Mouse (Mus musculus) embryonic facial prominence, embryonic 10.5 days (tissue): Measurements from ENCODE around the gene Phf20. TPM values are rescaled to one million over a fixed set of nuclear protein-coding genes. Genes with fewer than 3 reads are reported as not detected.
A peak's percentile ranks its signal among the peaks of the same experiment; 100 is the strongest.

ENCODE experiments used
- DNase-seq: peaks from one replicate; pipeline ENCODE4 v3.0.0-alpha.2; 2017; ENCODE audit warnings: low spot score
- H3K27ac ChIP-seq: fragments of 300-500 bp; sonication (generic); replicated peaks from 2 replicates; pipeline ENCODE4 v1.5.1; 2016; ENCODE audit warnings: mild to moderate bottlenecking
- H3K27me3 ChIP-seq: fragments of 300-500 bp; sonication (generic); replicated peaks from 2 replicates; pipeline ENCODE4 v1.6.1; 2016; ENCODE audit warnings: low read depth, mild to moderate bottlenecking; ENCODE audit not compliant: poor library complexity, severe bottlenecking
- H3K36me3 ChIP-seq: fragments of 300-500 bp; sonication (generic); replicated peaks from 2 replicates; pipeline ENCODE4 v1.6.1; 2016; ENCODE audit warnings: mild to moderate bottlenecking, moderate library complexity
- H3K4me1 ChIP-seq: fragments of 300-500 bp; sonication (generic); 2 replicates; pipeline ENCODE4 v1.6.1; 2016
- H3K4me3 ChIP-seq: fragments of 300-500 bp; sonication (generic); 2 replicates; pipeline ENCODE4 v1.5.1; 2016; ENCODE audit warnings: mild to moderate bottlenecking, moderate library complexity
- H3K9me3 ChIP-seq: fragments of 300-500 bp; sonication (generic); 2 replicates; pipeline ENCODE4 v1.6.1; 2016; ENCODE audit warnings: mild to moderate bottlenecking
- WGBS: fragments of 180-500 bp; shearing (Covaris S2); methylation state at CpG from one replicate; pipeline ENCODE4 v1.1.7; 2016; 5-methylcytosine and 5-hydroxymethylcytosine counted together
- polyA plus RNA-seq: library from polyadenylated mRNA; unstranded; fragments of >200 nt; fragmentation: Nextera tagmentation; extraction: Ambion mirVana; gene quantifications from 2 replicates; pipeline ENCODE4 v1.2.1, GENCODE M21; 2016

Gene Phf20
- polyA plus RNA-seq: 70.3 and 74.5 TPM in 2 replicates

DNA sequence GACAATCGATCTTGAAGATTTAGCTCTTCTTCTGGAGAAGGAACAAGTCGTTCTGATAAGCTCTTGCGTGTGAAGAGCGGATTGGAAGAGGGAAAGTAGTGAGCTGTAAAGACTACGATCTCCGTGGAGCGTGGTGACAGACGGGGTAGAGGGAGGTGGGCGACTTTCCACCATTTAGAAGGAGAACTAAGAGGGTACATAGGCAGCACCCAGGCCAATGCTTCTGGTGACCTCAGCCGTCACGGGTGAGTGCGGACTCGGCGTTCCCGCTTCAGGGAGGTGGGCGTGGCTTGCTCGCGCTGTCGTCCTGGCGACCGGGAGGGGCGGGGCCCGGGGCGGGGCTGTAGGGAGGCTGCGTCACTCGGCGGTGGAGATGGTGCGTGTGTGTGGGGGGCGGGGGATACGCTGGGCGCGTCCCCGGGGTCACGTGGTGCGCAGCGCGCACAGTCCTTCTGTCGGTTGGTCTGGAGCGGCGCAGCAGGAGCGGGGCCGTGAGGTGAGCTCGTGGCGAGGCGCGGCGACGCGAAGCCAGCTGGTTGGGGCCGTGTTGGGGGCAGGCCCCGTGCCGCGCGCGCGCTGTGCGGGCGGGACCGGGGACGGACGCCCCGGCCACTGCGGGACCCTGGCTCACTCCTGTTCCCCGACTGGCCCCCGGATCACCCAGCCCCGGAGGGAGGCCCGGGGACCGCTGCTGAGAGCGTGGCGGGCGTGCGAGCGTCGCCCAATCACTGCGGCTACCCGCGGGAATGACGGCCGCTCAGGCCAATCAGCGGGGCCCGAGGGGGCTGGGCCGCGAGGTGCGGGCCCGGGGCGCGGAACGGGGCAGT lies at the start of gene Phf20:
TSS of gene Phf20 (plus strand) at position 165 of the 827 bp plus-strand sequence.
- Histone ChIP-seq H3K36me3 (peaks cover 30% of the 10 kb centered on the region), H3K27ac (peak within 1 kb of the TSS; percentile 97), H3K4me1 (peaks cover 44% of the 10 kb centered on the region), H3K27me3 (no peaks in the 10 kb centered on the region), H3K9me3 (no peaks in the 10 kb centered on the region), H3K4me3 (peak within 1 kb of the TSS; percentile 82)
- under 1% methylated on average over 88 of the region's 88 CpGs for WGBS
- DNase-seq: peak; percentile 99

DNA sequence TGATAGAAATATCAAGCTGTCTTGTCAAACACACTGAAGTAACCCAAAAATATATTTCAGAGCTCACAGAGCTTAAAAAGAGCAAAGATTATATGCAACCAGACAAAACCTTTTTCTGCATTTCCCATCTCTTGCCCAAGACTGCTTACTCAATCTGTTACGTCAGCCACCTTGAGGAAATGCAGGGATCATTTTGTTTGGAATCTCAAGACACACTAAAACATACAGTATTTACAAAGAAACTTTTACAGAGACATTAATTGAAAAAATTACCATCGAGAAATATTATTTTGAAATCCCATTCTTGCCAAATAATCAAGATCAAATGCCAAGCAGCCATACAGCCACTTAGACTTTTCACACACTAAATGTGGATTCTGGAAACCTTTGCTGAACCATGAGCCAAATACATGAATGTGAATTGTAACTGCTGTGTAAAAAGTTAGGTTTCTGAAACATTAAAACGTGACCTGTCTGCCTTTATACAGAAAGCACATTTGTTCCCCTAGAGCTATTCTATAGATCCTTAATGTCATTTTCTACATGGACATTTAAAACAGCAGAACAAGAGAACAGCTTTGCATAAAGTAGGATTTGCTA lies 48.9 kb upstream of the Phf20 start:
- H3K4me1 ChIP-seq: peaks cover 21% of the 10 kb centered on the region
- 94% methylated on average over 3 of the region's 3 CpGs for WGBS
- no peak overlapping the region for H3K4me3 ChIP-seq
- peaks cover 64% of the 10 kb centered on the region for H3K36me3 ChIP-seq
- H3K27ac ChIP-seq: no peak overlapping the region
- H3K27me3 ChIP-seq: no peaks in the 10 kb centered on the region
- no peaks in the 10 kb centered on the region for H3K9me3 ChIP-seq
- DNase-seq: no peak

GRCm38 (mm10) chr2:156151538-156151937 lies 44.7 kb upstream of the Phf20 start:
- no peak for DNase-seq
- H3K27me3 ChIP-seq: no peaks in the 10 kb centered on the region
- H3K9me3 ChIP-seq: no peaks in the 10 kb centered on the region
- H3K27ac ChIP-seq: no peak overlapping the region
- H3K4me1 ChIP-seq: no peaks in the 10 kb centered on the region
- no peak overlapping the region for H3K4me3 ChIP-seq
- H3K36me3 ChIP-seq: peaks cover 100% of the 10 kb centered on the region

DNA sequence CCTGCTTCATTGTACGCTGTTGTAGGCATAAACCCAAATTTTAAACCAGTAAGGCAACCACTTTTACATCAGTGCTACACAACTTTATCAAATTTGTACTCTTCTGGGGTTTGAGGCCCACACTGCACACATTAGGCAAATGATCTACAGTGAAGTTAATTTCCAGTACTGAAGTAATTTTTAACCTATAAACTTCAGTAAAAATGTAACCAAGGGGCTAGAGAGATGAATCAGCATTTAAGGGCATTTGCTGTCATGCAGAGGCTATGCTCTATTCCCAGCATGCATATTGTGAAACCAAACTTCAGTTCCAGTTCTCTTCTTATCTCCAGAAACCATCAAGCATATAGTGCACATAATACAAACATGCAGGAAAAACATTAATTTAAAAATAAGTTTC lies 30.8 kb upstream of the Phf20 start:
- Histone ChIP-seq H3K4me1 (no peaks in the 10 kb centered on the region), H3K27ac (no peak overlapping the region), H3K36me3 (peaks cover 100% of the 10 kb centered on the region), H3K4me3 (no peak overlapping the region), H3K27me3 (no peaks in the 10 kb centered on the region), H3K9me3 (no peaks in the 10 kb centered on the region)
- WGBS: 97% methylated on average over 1 of the region's 1 CpGs
- no peak for DNase-seq

DNA sequence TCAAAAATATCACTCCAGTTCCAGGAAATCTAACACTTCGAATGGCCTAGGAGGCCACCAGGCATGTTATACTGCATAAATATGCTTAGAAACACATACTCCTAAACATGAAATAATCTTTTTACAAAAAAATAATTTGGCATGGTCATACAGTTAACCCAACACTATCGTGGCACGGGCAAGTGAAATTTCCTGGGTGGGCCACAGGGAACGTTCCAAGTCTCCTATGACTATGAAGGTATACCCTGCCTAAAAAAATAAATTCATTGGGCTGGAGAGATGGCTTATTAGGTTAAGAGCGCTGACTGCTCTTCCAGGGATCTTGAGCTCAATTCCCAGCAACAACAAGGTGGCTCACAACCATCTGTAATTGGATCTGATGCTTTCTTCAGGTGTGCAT lies 29.7 kb upstream of the Phf20 start:
- Histone ChIP-seq H3K36me3 (peaks cover 100% of the 10 kb centered on the region), H3K4me3 (no peak overlapping the region), H3K27me3 (no peaks in the 10 kb centered on the region), H3K27ac (no peak overlapping the region), H3K9me3 (no peaks in the 10 kb centered on the region), H3K4me1 (no peaks in the 10 kb centered on the region)
- DNase-seq: no peak
- WGBS: 94% methylated on average over 5 of the region's 5 CpGs

- Histone ChIP-seq H3K36me3 (peaks cover 70% of the 10 kb centered on the region), H3K4me1 (peaks cover 27% of the 10 kb centered on the region), H3K9me3 (no peaks in the 10 kb centered on the region), H3K27ac (no peak overlapping the region), H3K27me3 (no peaks in the 10 kb centered on the region), H3K4me3 (no peak overlapping the region)
- 88% methylated on average over 6 of the region's 6 CpGs for WGBS
- DNase-seq: no peak
Observed at GRCm38 (mm10) chr2:156177079-156177478, 19.2 kb upstream of the Phf20 start.

DNA sequence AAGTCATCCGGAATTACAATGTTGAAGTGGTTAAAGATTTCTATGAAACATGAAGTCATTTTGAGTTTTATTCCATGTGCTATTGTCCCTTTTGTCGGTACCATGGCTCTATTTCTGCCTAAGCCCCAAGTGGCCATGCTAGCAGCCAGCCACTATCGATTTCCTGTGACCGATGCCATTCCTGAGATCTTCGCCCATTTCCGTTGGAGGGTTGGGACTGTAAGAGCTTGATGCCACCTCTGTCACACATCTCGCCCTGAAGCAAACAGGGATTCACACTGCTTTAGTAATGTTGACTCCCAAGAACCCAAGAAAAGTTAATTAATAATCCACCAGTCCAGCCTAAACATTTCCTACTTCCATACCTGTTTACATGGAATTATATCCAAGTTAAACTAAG lies 18.6 kb upstream of the Phf20 start:
- H3K4me1 ChIP-seq: peaks cover 27% of the 10 kb centered on the region
- no peak for DNase-seq
- H3K27ac ChIP-seq: no peak overlapping the region
- H3K27me3 ChIP-seq: no peaks in the 10 kb centered on the region
- H3K36me3 ChIP-seq: peaks cover 64% of the 10 kb centered on the region
- H3K4me3 ChIP-seq: peak overlapping the region; percentile 78
- no peaks in the 10 kb centered on the region for H3K9me3 ChIP-seq
- 85% methylated on average over 7 of the region's 7 CpGs for WGBS

GRCm38 (mm10) chr2:156179046-156179795 lies 17.0 kb upstream of the Phf20 start:
- 2% methylated on average over 47 of the region's 47 CpGs for WGBS
- H3K4me1 ChIP-seq: peaks cover 27% of the 10 kb centered on the region
- H3K27ac ChIP-seq: peak overlapping the region; percentile 99
- H3K36me3 ChIP-seq: peaks cover 48% of the 10 kb centered on the region
- H3K9me3 ChIP-seq: no peaks in the 10 kb centered on the region
- DNase-seq: peak; percentile 85
- H3K4me3 ChIP-seq: peak overlapping the region; percentile 78
- no peaks in the 10 kb centered on the region for H3K27me3 ChIP-seq

DNA sequence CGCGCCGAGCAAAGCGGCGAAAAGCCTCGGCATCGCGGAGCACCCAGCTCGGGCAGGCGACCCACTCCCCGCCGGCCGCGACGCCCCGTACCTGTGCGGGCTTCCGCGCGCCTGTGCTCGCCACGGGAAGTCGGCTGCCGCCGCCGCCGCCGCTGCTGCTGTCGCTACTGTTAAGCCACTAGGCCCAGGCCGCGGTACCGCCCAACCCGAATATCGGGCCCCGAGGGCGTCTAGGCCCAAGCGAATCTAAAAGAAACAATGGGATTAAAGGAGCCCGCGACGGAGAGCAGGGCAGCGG lies 16.5 kb upstream of the Phf20 start:
- DNase-seq: no peak
- H3K27ac ChIP-seq: peak overlapping the region; percentile 99
- no peaks in the 10 kb centered on the region for H3K9me3 ChIP-seq
- WGBS: under 1% methylated on average over 41 of the region's 41 CpGs
- peaks cover 43% of the 10 kb centered on the region for H3K36me3 ChIP-seq
- H3K27me3 ChIP-seq: no peaks in the 10 kb centered on the region
- H3K4me1 ChIP-seq: peaks cover 27% of the 10 kb centered on the region
- peak overlapping the region; percentile 78 for H3K4me3 ChIP-seq

- peak; percentile 100 for DNase-seq
- Histone ChIP-seq H3K36me3 (peaks cover 38% of the 10 kb centered on the region), H3K27me3 (no peaks in the 10 kb centered on the region), H3K9me3 (no peaks in the 10 kb centered on the region), H3K4me1 (peaks cover 27% of the 10 kb centered on the region), H3K4me3 (peak within 1 kb of the TSS; percentile 78), H3K27ac (peak within 1 kb of the TSS; percentile 99)
- WGBS: under 1% methylated on average over 47 of the region's 47 CpGs
Observed at GRCm38 (mm10) chr2:156180094-156180821, 16.0 kb upstream of the Phf20 start, which contains the start of gene Rbm39. Gene Rbm39 (minus strand): TSS chr2:156180238.

DNA sequence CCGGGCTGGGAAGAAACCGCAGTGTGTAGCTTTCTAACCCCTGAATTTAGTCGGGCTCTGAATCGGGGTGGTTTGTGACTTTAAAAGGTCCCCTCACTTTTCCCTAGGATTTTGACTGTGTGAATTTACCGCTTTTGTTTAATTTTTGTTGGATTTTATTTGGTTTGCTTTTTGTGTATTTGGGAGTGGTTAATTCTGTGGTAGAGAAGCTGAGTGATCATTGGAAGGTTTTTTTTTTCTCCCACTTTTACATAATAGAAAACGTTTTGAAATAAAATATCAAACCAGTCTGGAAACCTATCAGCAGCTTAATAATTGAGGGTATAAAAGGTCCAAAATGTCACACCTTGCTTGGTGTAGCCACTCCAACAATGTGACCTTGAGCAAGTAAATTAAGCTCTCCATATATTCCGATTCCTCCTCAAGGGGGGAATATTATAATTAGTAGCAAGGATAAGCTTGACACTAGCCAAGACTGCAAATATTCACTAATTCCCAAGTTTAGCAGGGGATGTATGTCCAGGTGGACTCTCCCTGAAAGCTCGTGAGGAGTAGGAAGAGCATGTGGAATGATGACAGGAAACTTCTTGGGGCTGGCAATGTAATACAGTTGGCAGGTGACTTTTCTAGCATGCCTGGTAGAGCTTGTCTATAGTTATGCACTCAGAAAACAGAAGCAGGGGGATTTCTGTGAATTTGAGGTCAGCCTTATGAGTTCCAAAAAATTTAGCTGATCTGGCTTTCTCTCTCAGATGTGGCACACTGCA lies 15.3 kb upstream of the Phf20 start:
- no peak for DNase-seq
- WGBS: 19% methylated on average over 8 of the region's 8 CpGs
- H3K36me3 ChIP-seq: peaks cover 31% of the 10 kb centered on the region

More for the DNA sequence above, 15.3 kb upstream of the Phf20 start:
- H3K9me3 ChIP-seq: no peaks in the 10 kb centered on the region
- no peaks in the 10 kb centered on the region for H3K27me3 ChIP-seq
- H3K4me1 ChIP-seq: peaks cover 27% of the 10 kb centered on the region
- peak overlapping the region; percentile 78 for H3K4me3 ChIP-seq
- peak overlapping the region; percentile 99 for H3K27ac ChIP-seq
